Mouse (Mus musculus) mouse trophoblast stem cell (cell line): ENCODE results near the gene Ano2.

Source experiments
- in situ Hi-C, 2 experiments: fragments of 300-500 bp; cut with MseI, MboI; formaldehyde crosslinking; loops; 2 replicates in 1 of 2; 3 replicates in 1 of 2; pipeline ENCODE4 v1.15.1; 2025

Gene Ano2

GRCm38 (mm10) chr6:126053136-126053535 lies 362.9 kb downstream of the Ano2 start:
- in situ Hi-C loops, result no loop called here

DNA sequence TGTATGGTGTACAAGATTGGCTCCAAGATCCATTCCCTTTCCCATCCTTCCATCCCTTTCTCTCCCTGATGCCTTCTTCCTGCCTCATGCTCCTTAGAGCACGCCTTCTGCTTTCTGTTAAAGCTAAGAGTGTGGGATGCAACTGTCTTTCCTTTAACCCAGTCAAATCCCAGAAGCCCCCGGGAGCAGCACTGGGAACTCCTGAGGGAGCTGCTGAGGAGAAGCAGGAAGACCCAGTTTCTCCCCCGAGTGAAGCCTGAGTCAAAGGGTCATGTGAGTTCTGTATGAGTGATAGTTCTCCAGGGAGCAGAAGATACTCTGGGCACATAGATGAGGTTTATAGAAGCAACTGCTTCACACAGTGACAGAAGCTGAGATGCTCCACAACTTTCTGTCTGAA lies 367.5 kb downstream of the Ano2 start:
- in situ Hi-C loops, result no loop called here

- in situ Hi-C loops, result no loop called here
These were observed 390.3 kb downstream of the Ano2 start for GRCm38 (mm10) chr6:126080531-126080930.

GRCm38 (mm10) chr6:126086321-126086950 lies 396.2 kb downstream of the Ano2 start:
- in situ Hi-C loops, result no loop called here

DNA sequence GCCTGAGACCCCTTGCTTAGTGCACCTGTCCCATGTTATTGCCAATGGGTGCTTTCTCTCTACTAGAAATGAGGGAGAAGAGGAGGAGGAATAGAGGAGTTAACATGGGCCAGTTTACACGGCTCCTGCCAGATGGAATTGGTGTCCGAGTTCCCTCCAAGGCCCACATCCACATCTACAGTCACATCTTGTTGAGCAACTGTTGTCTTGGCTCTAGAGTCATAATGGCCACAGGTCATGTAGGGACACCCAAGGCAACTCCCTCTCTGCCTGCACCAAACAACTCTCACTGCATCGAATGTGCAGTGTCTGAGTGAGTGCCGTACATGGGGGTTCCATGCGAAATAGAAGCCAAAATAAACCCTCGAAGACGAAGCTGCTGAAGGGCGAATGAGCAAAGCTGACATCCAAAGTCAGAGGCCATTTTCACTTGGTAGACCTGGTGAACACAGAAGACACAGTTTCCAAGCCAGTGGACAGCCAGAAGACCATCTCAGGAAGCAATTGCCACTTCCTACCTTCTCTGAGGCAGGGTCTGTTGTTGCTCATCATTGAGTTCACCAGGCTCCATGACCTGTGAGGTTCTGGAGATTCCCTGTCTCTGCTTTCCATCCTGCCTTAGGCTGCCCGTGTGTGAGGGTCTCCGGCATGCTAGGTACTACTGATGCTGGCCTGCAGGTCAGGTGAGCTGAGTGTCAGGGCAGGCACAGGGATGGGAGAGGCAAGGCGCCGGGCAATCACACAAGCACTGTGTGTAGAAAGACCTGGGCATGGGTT lies 398.5 kb downstream of the Ano2 start:
- in situ Hi-C loops, result no loop called here
